Mouse (Mus musculus) embryonic fibroblast, embryonic 13.5 days (primary cell): ENCODE measurements at regions not wholly inside any gene's neighbourhood (a gene's known extent, or its start where the extent isn't known, plus 50 kb on each side); places are given as distances from the start of the nearest gene placed in this dataset.

ENCODE experiments used
- H3K27ac ChIP-seq: 2 replicates; pipeline ENCODE4 v1.5.1; 2012; ENCODE audit warnings: low read length, control low read depth, inconsistent platforms; ENCODE audit not compliant: insufficient read depth
- H3K4me1 ChIP-seq: 2 replicates; pipeline ENCODE4 v1.6.1; 2011; ENCODE audit warnings: low read length; ENCODE audit not compliant: control insufficient read depth, insufficient read depth
- H3K4me3 ChIP-seq: 2 replicates; pipeline ENCODE4 v1.5.1; 2011; ENCODE audit warnings: mild to moderate bottlenecking, control low read depth, low read length; ENCODE audit not compliant: insufficient read depth
- CTCF ChIP-seq: IDR thresholded peaks from 2 replicates; pipeline ENCODE4 v1.5.1; 2011; ENCODE audit warnings: mild to moderate bottlenecking, control low read depth, low read length, moderate library complexity, borderline replicate concordance; ENCODE audit not compliant: insufficient read depth
- POLR2A ChIP-seq: IDR thresholded peaks from 2 replicates; pipeline ENCODE4 v1.6.1; 2011; ENCODE audit warnings: low read depth, mild to moderate bottlenecking, control low read depth, low read length, moderate library complexity

- Histone ChIP-seq H3K4me1 (no peaks in the 10 kb centered on the region), H3K4me3 (no peak overlapping the region), H3K27ac (no peak overlapping the region)
- TF ChIP-seq CTCF: no peak
Measured at GRCm38 (mm10) chr4:93406876-93407275, 71.6 kb upstream of the Tusc1 start.

- Histone ChIP-seq H3K27ac (no peak overlapping the region), H3K4me3 (no peak overlapping the region), H3K4me1 (no peaks in the 10 kb centered on the region)
- no peak for TF ChIP-seq POLR2A
- TF ChIP-seq CTCF: no peak
Measured at GRCm38 (mm10) chr4:93400579-93400978, 65.3 kb upstream of the Tusc1 start.
